In genomic region chr10:117906267-117906811, GRCm38 (mm10) we compare ENCODE assay signal across 8 mouse cellular contexts.
DNase-seq lines count a peak whose midpoint lies in the region; TF ChIP-seq lines count a peak whose summit lies in the region.

No protein-coding gene starts in this region.

- peak overlapping the region; percentile 91 for H3K27ac ChIP-seq in left cerebral cortex, adult 2 months

- no peak for TF ChIP-seq CTCF in left cerebral cortex, adult 2 months (IDR thresholded peaks at IDR 0.05)

- intact Hi-C loops in left cerebral cortex, adult 2 months (cut with DNase I): loop anchor here (1.0 to 2.0 kb wide), 4 partner anchors 31 to 196 kb away; partner anchors contain the start of gene Rap1b

- DNase-seq in T-cell, adult 2 months (ENCODE audit: low spot score): peak; percentile 86
- DNase-seq in embryo, embryonic 11 days: peak; percentile 71
- DNase-seq in gastrocnemius, postnatal 25 days: peak; percentile 81
- DNase-seq in induced T-regulatory cell, adult 2 months (ENCODE audit: low read depth): peak; percentile 89
- DNase-seq in left cerebral cortex, adult 2 months (ENCODE audit: extremely low spot score in 1 of 2, low spot score in 2 of 2): peak; percentile 53 to 76
- DNase-seq in lung, postnatal 36 days: peak; percentile 89
- DNase-seq in retina, embryonic 14.5 days (ENCODE audit: low spot score): peak; percentile 37
- DNase-seq in c-Kit-positive CD71-positive TER-119-positive erythroid progenitor cells, embryonic 14.5 days (ENCODE audit: low spot score): no peak

- peak overlapping the region; percentile 44 for H3K4me3 ChIP-seq in left cerebral cortex, adult 2 months
